Comparison of ENCODE assay signal across 34 mouse cellular contexts in the genomic region with DNA sequence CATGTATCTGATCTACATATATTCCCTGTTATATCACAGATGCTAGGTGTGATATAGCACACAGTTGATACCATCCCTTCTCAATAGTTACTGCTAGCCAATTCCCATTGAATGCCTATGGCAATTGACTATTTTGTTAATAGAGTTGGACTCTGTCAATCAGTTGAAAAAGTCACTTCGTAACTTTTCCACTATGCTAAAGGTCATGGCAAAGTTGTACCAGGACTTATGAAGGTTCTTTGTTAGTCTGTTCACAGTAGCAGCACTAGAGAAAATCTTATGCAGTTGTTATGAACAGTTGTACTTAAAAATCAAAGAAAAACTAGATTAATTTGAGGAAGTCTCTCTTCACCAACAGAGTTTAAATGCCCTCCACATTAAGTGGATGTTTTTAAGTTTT.
"Had no signal": no experiment of that assay in that cellular context is flagged by ENCODE, and none has a peak within 500 bp of the region (broad histone marks: within the 10 kb centered on the region; RNA-seq: fewer than 3 reads in every experiment).

No protein-coding gene starts in this region.

- DNase-seq: heart, adult 2 months; heart, postnatal 10 days; heart, postnatal 14 days; heart, postnatal 36 days; heart, postnatal 4 days; kidney, adult 11 months; kidney, adult 2 months; kidney, adult 8-10 months; kidney, postnatal 10 days; kidney, postnatal 14 days; kidney, postnatal 25 days; kidney, postnatal 36 days; kidney, postnatal 4 days; layer of hippocampus, adult 9-11 months; layer of hippocampus, postnatal 36 days had no signal

- H3K27me3 ChIP-seq: heart, embryonic 12.5 days; heart, embryonic 13.5 days; heart, embryonic 15.5 days; hindbrain, embryonic 12.5 days; hindbrain, embryonic 13.5 days; hindbrain, embryonic 15.5 days; intestine, embryonic 15.5 days; kidney, embryonic 15.5 days had no signal

- H3K4me3 ChIP-seq: heart, adult 2 months; heart, embryonic 10.5 days; heart, embryonic 12.5 days; heart, embryonic 13.5 days; heart, embryonic 15.5 days; hindbrain, embryonic 10.5 days; hindbrain, embryonic 12.5 days; hindbrain, embryonic 13.5 days; hindbrain, embryonic 15.5 days; intestine, embryonic 15.5 days; kidney, embryonic 15.5 days; layer of hippocampus, adult 2 months had no signal

- H3K9ac ChIP-seq: heart, embryonic 12.5 days; heart, embryonic 13.5 days; heart, embryonic 15.5 days; hindbrain, embryonic 12.5 days; hindbrain, embryonic 13.5 days; hindbrain, embryonic 14.5 days; hindbrain, embryonic 15.5 days; intestine, embryonic 15.5 days; kidney, embryonic 15.5 days had no signal

- H3K4me1 ChIP-seq: heart, embryonic 10.5 days; heart, embryonic 12.5 days; heart, embryonic 13.5 days; heart, embryonic 15.5 days; hindbrain, embryonic 10.5 days; hindbrain, embryonic 12.5 days; hindbrain, embryonic 13.5 days; hindbrain, embryonic 15.5 days; intestine, embryonic 15.5 days; kidney, embryonic 15.5 days had no signal

- H3K36me3 ChIP-seq: heart, embryonic 10.5 days; heart, embryonic 12.5 days; heart, embryonic 13.5 days; heart, embryonic 15.5 days; hindbrain, embryonic 10.5 days; hindbrain, embryonic 12.5 days; hindbrain, embryonic 13.5 days; hindbrain, embryonic 15.5 days; intestine, embryonic 15.5 days; kidney, embryonic 15.5 days had no signal

- H3K4me2 ChIP-seq: heart, embryonic 11.5 days; heart, embryonic 12.5 days; heart, embryonic 13.5 days; heart, embryonic 15.5 days; hindbrain, embryonic 12.5 days; hindbrain, embryonic 13.5 days; hindbrain, embryonic 14.5 days; hindbrain, embryonic 15.5 days; intestine, embryonic 15.5 days; kidney, embryonic 15.5 days had no signal

- H3K9me3 ChIP-seq: heart, embryonic 10.5 days; heart, embryonic 12.5 days; heart, embryonic 13.5 days; heart, embryonic 15.5 days; hindbrain, embryonic 10.5 days; hindbrain, embryonic 12.5 days; hindbrain, embryonic 13.5 days; hindbrain, embryonic 15.5 days; intestine, embryonic 15.5 days; kidney, embryonic 15.5 days had no signal

- H3K27ac ChIP-seq: heart, adult 2 months; heart, embryonic 10.5 days; heart, embryonic 13.5 days; heart, embryonic 15.5 days; hindbrain, embryonic 10.5 days; hindbrain, embryonic 12.5 days; hindbrain, embryonic 13.5 days; hindbrain, embryonic 14.5 days; hindbrain, embryonic 15.5 days; hindbrain, postnatal 0 days; intestine, embryonic 15.5 days; kidney, embryonic 15.5 days; kidney, postnatal 0 days; layer of hippocampus, adult 2 months had no signal

- ATAC-seq: hindbrain, embryonic 16.5 days; hindbrain, postnatal 0 days; inflammation-experienced regulatory T-cells, adult 6 months; intestine, embryonic 15.5 days; intestine, embryonic 16.5 days; intestine, postnatal 0 days had no signal
